Mouse (Mus musculus) heart, postnatal 14 days (tissue): ENCODE data around the gene Fbxo2. TPM values are rescaled to one million over a fixed set of nuclear protein-coding genes. Genes with fewer than 3 reads are reported as not detected.

ENCODE experiments used
- DNase-seq, 2 experiments: peaks; one replicate each; pipeline ENCODE4 v3.0.0; 2021 to 2022
- intact Hi-C: fragments of 180-260 bp; cut with DNase I; formaldehyde crosslinking; loops from one replicate; pipeline ENCODE4 v1.15.1; 2025
- total RNA-seq, 2 experiments: library from RNA; stranded (reverse); gene quantifications; 2 replicates each; pipeline ENCODE4 v1.2.3; 2021

Gene Fbxo2
- total RNA-seq, 2 experiments from 2014 or later = not detected

- DNase-seq = peak; percentile 90 to 93
- intact Hi-C loops = no loop called here
Observed at GRCm38 (mm10) chr4:148140098-148141011, 20.1 kb upstream of the Fbxo2 start.

GRCm38 (mm10) chr4:148143721-148144120 is 16.7 kb upstream of the Fbxo2 start:
- no peak for DNase-seq
- intact Hi-C loops = no loop called here

- DNase-seq = no peak
- intact Hi-C loops = no loop called here
Observed at GRCm38 (mm10) chr4:148147714-148148113, 12.7 kb upstream of the Fbxo2 start.

GRCm38 (mm10) chr4:148149540-148149939 is 10.9 kb upstream of the Fbxo2 start:
- DNase-seq = no peak

GRCm38 (mm10) chr4:148150242-148150641 is 10.2 kb upstream of the Fbxo2 start:
- DNase-seq = no peak
- intact Hi-C loops = no loop called here

More at GRCm38 (mm10) chr4:148149540-148149939, 10.9 kb upstream of the Fbxo2 start:
- intact Hi-C loops = no loop called here

- no peak for DNase-seq
- intact Hi-C loops = no loop called here
Observed at GRCm38 (mm10) chr4:148150953-148151266, 9.5 kb upstream of the Fbxo2 start.

GRCm38 (mm10) chr4:148151267-148152168 is 8.9 kb upstream of the Fbxo2 start, which contains the start of gene Fbxo6:
Gene Fbxo6 (minus strand): TSS chr4:148152140.
- peak; percentile 91 for DNase-seq
- intact Hi-C loops = loop anchor here (2.0 kb wide), 2 partner anchors 13 to 37 kb away; no protein-coding TSS in a partner anchor

- no peak for DNase-seq
- intact Hi-C loops = loop anchor here (2.0 kb wide), 2 partner anchors 14 to 38 kb away; no protein-coding TSS in a partner anchor
Observed at GRCm38 (mm10) chr4:148152547-148152946, 7.9 kb upstream of the Fbxo2 start.

- no peak for DNase-seq
- intact Hi-C loops = no loop called here
Observed at GRCm38 (mm10) chr4:148154006-148154405, 6.4 kb upstream of the Fbxo2 start.

- DNase-seq = peak in 1 of 2 experiments; percentile 57
- intact Hi-C loops = no loop called here
Observed at GRCm38 (mm10) chr4:148154982-148155381, 5.4 kb upstream of the Fbxo2 start.

- DNase-seq = no peak
- intact Hi-C loops = no loop called here
Observed at GRCm38 (mm10) chr4:148158436-148159348, 1.7 kb upstream of the Fbxo2 start.

- peak; percentile 80 to 84 for DNase-seq
- intact Hi-C loops = no loop called here
Observed at GRCm38 (mm10) chr4:148159544-148160435, 631 bp upstream of the Fbxo2 start.

GRCm38 (mm10) chr4:148164002-148164439 is 3.6 kb downstream of the Fbxo2 start:
- intact Hi-C loops = no loop called here

GRCm38 (mm10) chr4:148164461-148164860 is 4.0 kb downstream of the Fbxo2 start:
- DNase-seq = no peak
- intact Hi-C loops = no loop called here

More at GRCm38 (mm10) chr4:148164002-148164439, 3.6 kb downstream of the Fbxo2 start:
- peak; percentile 70 to 75 for DNase-seq

GRCm38 (mm10) chr4:148165551-148165950 is 5.1 kb downstream of the Fbxo2 start:
- intact Hi-C loops = loop anchor here (5.0 kb wide), 1 partner anchor 442 kb away; no protein-coding TSS in a partner anchor
- no peak for DNase-seq

- intact Hi-C loops = loop anchor here (5.0 kb wide), 1 partner anchor 441 kb away; no protein-coding TSS in a partner anchor
- no peak for DNase-seq
Observed at GRCm38 (mm10) chr4:148166431-148166830, 6.0 kb downstream of the Fbxo2 start.

GRCm38 (mm10) chr4:148166986-148167385 is 6.6 kb downstream of the Fbxo2 start:
- intact Hi-C loops = loop anchor here (1.0 to 5.0 kb wide), 2 partner anchors 53 to 440 kb away; no protein-coding TSS in a partner anchor
- peak; percentile 72 to 82 for DNase-seq

GRCm38 (mm10) chr4:148168287-148168686 is 7.9 kb downstream of the Fbxo2 start:
- peak; percentile 67 to 75 for DNase-seq
- intact Hi-C loops = loop anchor here (5.0 kb wide), 1 partner anchor 439 kb away; no protein-coding TSS in a partner anchor
